Mouse (Mus musculus) liver, postnatal 0 days (tissue): Measurements from ENCODE around the gene Hoxa7.

ENCODE experiments used
- CTCF ChIP-seq: sonication (generic); IDR thresholded peaks from 2 replicates; pipeline ENCODE4 v1.5.1; 2016; ENCODE audit warnings: antibody characterized with exemption, low read depth
- EP300 ChIP-seq: IDR thresholded peaks from 2 replicates; pipeline ENCODE4 v1.6.1; 2016; ENCODE audit warnings: antibody characterized with exemption, low read depth, mild to moderate bottlenecking

DNA sequence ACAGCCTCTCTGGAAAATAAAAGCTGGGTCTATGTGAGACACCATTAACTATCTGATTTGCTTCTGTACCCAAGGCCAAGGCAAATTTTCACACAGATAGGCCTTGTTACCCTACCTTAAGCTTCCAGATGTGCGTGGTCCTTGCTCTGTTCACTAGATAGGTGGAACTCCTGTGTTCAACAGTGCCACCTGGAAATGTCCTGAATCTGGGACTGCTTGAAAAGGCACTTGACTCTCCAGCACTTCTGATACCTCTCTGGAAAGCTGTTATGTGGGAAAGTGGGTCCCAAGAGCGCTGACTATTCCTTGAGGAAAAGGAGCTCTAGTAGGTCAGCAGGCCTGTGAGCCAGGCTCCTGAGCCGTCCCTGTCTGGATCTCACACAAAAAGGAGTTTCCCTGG, 15.2 kb upstream of the Hoxa7 start:
- TF ChIP-seq CTCF = no peak
- TF ChIP-seq EP300 = no peak
